8 mouse cellular contexts compared by ENCODE assay signal in the genomic region with DNA sequence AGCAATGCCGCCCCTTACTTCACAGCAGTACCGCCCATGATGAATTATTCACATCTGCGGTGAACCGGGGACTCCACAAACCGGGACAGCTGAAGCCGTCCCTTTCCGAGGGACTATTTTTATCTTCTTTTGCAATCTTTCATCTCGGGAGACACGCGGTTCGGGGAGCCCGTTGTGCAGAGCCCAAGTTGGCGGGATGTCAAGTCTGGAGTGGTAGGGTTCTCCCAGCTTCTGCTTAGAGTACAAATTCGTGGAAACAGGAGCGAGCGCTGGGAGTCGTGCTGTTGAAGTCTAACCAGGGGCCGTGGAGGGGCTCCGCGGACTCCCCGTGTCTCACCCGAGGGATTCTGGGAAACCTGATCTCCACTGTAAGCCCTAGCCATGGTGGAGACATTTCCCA. TPM values are rescaled to one million over a fixed set of nuclear protein-coding genes. Genes with fewer than 3 reads are reported as not detected.
DNase-seq lines count a peak whose midpoint lies in the region; ATAC-seq and TF ChIP-seq lines count a peak whose summit lies in the region.

No protein-coding gene starts in this region.

- H3K9me3 ChIP-seq in kidney, embryonic 14.5 days (ENCODE audit: control insufficient read depth, low read length): no peaks in the 10 kb centered on the region
- no peaks in the 10 kb centered on the region for H3K9me3 ChIP-seq in limb, embryonic 12.5 days

- peak overlapping the region; percentile 22; the same call in 1 of the 2 replicates for H3K4me2 ChIP-seq in kidney, embryonic 14.5 days (replicated peaks; ENCODE audit: low read depth, low read length)
- peak overlapping the region; percentile 26 for H3K4me2 ChIP-seq in limb, embryonic 12.5 days
- H3K4me2 ChIP-seq in myocyte (ENCODE audit: low read depth): peak overlapping the region; percentile 38

- H3K4me1 ChIP-seq in kidney, embryonic 14.5 days (ENCODE audit: control insufficient read depth, insufficient read depth, low read length): peaks cover 40% of the 10 kb centered on the region
- peaks cover 52% of the 10 kb centered on the region for H3K4me1 ChIP-seq in limb, embryonic 12.5 days (replicated peaks)

- peak overlapping the region; percentile 25; the same call in 1 of the 2 replicates for H3K27ac ChIP-seq in kidney, embryonic 14.5 days (ENCODE audit: low read depth, low read length)
- H3K27ac ChIP-seq in limb, embryonic 12.5 days: no peak overlapping the region

- no peak for ATAC-seq in kidney, embryonic 14.5 days (ENCODE audit: low FRiP score, low TSS enrichment)
- ATAC-seq in limb, embryonic 12.5 days (ENCODE audit: insufficient number of reproducible peaks, insufficient read depth, low FRiP score, low TSS enrichment, low read depth): no peak
- ATAC-seq in monocyte, adult 5-6 weeks (replicated peaks; ENCODE audit: insufficient number of reproducible peaks, low FRiP score, low TSS enrichment, poor library complexity, severe bottlenecking): no peak

- no peak overlapping the region for H3K9ac ChIP-seq in kidney, embryonic 14.5 days (ENCODE audit: low read depth, low read length)
- no peak overlapping the region for H3K9ac ChIP-seq in limb, embryonic 12.5 days (replicated peaks)

- H3K4me3 ChIP-seq in kidney, embryonic 14.5 days (ENCODE audit: low read length): no peak overlapping the region
- H3K4me3 ChIP-seq in limb, embryonic 12.5 days (replicated peaks): no peak overlapping the region
- H3K4me3 ChIP-seq in myocyte: no peak overlapping the region

- H3K36me3 ChIP-seq in kidney, embryonic 14.5 days (ENCODE audit: control insufficient read depth, insufficient read depth, low read length): no peaks in the 10 kb centered on the region
- H3K36me3 ChIP-seq in limb, embryonic 12.5 days: no peaks in the 10 kb centered on the region
- H3K36me3 ChIP-seq in myocyte (ENCODE audit: control insufficient read depth, insufficient read depth): no peaks in the 10 kb centered on the region

- no peaks in the 10 kb centered on the region for H3K27me3 ChIP-seq in kidney, embryonic 14.5 days (ENCODE audit: control insufficient read depth, insufficient read depth, low read length)
- H3K27me3 ChIP-seq in limb, embryonic 12.5 days: peaks cover 16% of the 10 kb centered on the region
- H3K27me3 ChIP-seq in myocyte (ENCODE audit: control insufficient read depth, insufficient read depth, insufficient read length): no peaks in the 10 kb centered on the region

- peak; percentile 29 for DNase-seq in MN1 (ENCODE audit: low spot score)
- DNase-seq in adrenal gland, adult 8-10 months: peak; percentile 68
- peak; percentile 62 to 63 for DNase-seq in frontal cortex, postnatal 14 days (ENCODE audit: low spot score in 2 of 2)
- DNase-seq in Muller cell, postnatal 12 days (ENCODE audit: inconsistent ontology term): no peak

- no peak for TF ChIP-seq POLR2A in myocyte (IDR thresholded peaks at IDR 0.05; ENCODE audit: insufficient read length, low read depth)

- H3K79me2 ChIP-seq in myocyte (ENCODE audit: control insufficient read depth, insufficient read depth): no peaks in the 10 kb centered on the region

- no peak overlapping the region for H3ac ChIP-seq in myocyte (ENCODE audit: control insufficient read depth, insufficient read length)

- 18% methylated on average over 22 of the region's 22 CpGs for WGBS in kidney, embryonic 14.5 days
- 26% methylated on average over 22 of the region's 22 CpGs for WGBS in limb, embryonic 12.5 days

TF ChIP-seq in myocyte, 11 proteins besides CTCF, POLR2A, EP300 and RAD21:
- TF ChIP-seq E2F4 (IDR thresholded peaks at IDR 0.05; ENCODE audit: insufficient read depth): no peak
- no peak for TF ChIP-seq TCF12 (IDR thresholded peaks at IDR 0.05; ENCODE audit: insufficient read depth, poor library complexity, severe bottlenecking)
- TF ChIP-seq USF1 (IDR thresholded peaks at IDR 0.05; ENCODE audit: low read depth): no peak
- TF ChIP-seq CEBPB (IDR thresholded peaks at IDR 0.05; ENCODE audit: insufficient read depth, poor library complexity, severe bottlenecking): no peak
- no peak for TF ChIP-seq SRF (IDR thresholded peaks at IDR 0.05; ENCODE audit: control insufficient read depth, insufficient read length, low read depth)
- TF ChIP-seq TCF3 (IDR thresholded peaks at IDR 0.05; ENCODE audit: insufficient read length, low read depth): no peak
- no peak for TF ChIP-seq POLR2AphosphoS2 (IDR thresholded peaks at IDR 0.05; ENCODE audit: insufficient read length, low read depth)
- no peak for TF ChIP-seq MAX (IDR thresholded peaks at IDR 0.05; ENCODE audit: low read depth)
- no peak for TF ChIP-seq MYOD1 (IDR thresholded peaks at IDR 0.05; ENCODE audit: control insufficient read depth in 1 of 3, insufficient read length in 2 of 3, low read depth in 2 of 3)
- no peak for TF ChIP-seq REST (IDR thresholded peaks at IDR 0.05; ENCODE audit: insufficient read depth, insufficient read length)
TF ChIP-seq in myocyte: peak in this region for 0.

RNA-seq across cellular contexts. Expression of gene Dlk1, which starts 53.0 kb away (rescaled TPM):
- total RNA-seq in adrenal gland, adult 8-10 months (2022): 1,000 to 10,000 TPM in 1 of 4 experiments, 100 to 1,000 TPM in 3; 841 to 1,077 (median 912) TPM
- polyA plus RNA-seq in kidney, embryonic 14.5 days (2014; fragmentation: Nextera tagmentation; extraction: Ambion mirVana): 51.1 and 52.4 TPM in 2 replicates
- polyA plus RNA-seq in limb, embryonic 12.5 days (2016; fragmentation: Nextera tagmentation; extraction: Ambion mirVana): 120 and 148 TPM in 2 replicates
- polyA plus RNA-seq in myocyte (2012; fragmentation: generic; extraction: Trizol): not detected
- total RNA-seq in monocyte, adult 5-6 weeks (2017): not detected in 3 replicates

Comparison
In these comparisons a context has a peak if more than half of its experiments do, and no peak if none do; other contexts are left out.
1. RNA of gene Dlk1, which starts 53.0 kb away (polyA plus RNA-seq): 120 to 148 TPM in limb, embryonic 12.5 days and 51.1 to 52.4 TPM in kidney, embryonic 14.5 days; not detected in myocyte (single experiment); every median in the first group is over 10 times any median in the second.
2. Peak in every context shown above with its lines, with median percentiles within 50 percentile points of each other: H3K4me2 ChIP-seq.